Mouse (Mus musculus) erythroblast, embryonic 14.5 days (primary cell): Measurements from ENCODE around the gene Epha5.

Experiments
- GATA1 ChIP-seq: IDR thresholded peaks from 2 replicates; pipeline ENCODE4 v1.6.1; 2012; ENCODE audit warnings: low read length, inconsistent platforms, mixed read lengths
- TAL1 ChIP-seq: IDR thresholded peaks from 3 replicates; pipeline ENCODE4 v1.6.1; 2012; ENCODE audit warnings: low read length, inconsistent platforms, mixed read lengths

DNA sequence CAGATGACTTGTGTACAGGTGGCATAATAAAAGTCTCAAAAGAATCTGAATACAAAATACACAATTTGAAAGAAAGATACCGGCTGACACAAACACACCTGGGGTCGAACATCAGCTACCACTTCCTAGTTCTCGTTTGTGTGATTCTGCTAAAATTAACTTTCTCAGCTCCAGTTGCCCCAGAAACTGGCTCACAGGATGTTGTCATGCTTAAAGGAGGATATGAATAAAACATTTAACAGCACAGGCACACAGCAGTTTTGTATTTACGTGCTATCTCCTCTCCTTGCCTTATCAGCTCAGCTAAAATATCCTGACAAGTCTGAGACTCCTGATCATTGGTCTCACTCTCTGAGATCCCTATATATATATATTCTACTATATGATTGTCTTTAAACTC, 99.3 kb downstream of the Epha5 start:
- no peak for TF ChIP-seq GATA1
- TF ChIP-seq TAL1: no peak
